Mouse (Mus musculus): Measurements from ENCODE around the gene Cox8b.

Gene Cox8b

DNA sequence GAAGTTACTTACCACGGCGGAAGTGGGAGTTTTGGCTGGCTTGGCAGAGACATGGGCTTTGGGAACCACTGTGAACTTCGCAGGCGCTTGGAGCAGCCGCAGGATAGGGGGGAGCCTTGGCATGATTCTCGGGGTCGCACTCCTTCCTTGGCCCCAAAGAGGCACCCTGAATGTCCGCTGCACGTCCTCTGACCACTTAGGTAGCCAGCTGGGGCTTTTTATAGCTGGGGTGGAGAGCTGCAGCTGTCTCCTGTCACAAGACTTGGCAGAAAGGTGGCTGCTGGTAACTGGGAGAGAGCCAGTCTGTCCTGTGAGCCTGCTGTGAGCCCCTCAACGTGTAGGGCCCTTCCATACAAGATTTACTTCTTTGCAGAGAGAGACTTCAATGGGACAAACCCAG is at the start of gene Cox8b:
TSS of gene Cox8b (minus strand) at position 227 of the 400 bp plus-strand sequence.
- peak in 1 of 2 experiments; percentile 15 for DNase-seq

DNA sequence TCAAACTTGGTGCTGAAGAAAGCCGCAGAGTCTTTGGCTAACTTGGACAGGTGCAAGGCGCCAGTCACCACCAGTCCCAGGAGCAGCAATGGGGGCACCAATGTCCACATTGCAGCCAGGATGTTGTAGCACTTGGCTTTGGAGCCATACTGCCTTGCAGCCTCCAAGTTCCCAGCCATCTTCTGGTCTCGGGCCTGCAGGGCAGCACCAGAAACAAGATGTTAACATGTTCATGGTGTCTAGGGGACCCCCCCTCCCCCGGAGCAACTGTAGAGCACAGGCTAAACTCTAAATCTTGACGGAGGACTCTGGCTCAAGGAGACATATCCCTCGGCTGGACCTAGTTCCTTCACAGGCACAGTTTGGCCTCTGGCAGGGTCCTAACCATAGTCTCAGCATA is 49.0 kb upstream of the Cox8b start:
- DNase-seq = no peak

DNA sequence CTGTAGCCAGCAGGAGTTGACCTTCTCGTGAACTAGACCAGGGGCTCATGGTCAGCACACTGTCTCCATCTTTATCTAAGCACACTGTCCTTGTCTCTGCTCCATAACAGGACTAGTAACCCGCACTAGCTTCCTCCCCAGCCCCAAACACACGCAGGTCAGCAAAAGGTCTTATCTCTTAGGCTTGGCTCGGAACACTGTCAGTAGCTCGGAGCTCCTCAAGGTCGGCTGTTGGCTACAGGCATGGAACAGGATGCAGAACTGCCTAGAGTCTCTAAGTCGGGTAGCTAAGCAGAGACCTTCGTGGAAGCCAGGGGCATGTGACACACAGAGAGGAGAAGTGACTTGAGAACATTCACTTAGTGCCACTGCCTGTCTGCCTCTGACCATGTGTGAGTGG is 47.9 kb upstream of the Cox8b start:
- no peak for DNase-seq

DNA sequence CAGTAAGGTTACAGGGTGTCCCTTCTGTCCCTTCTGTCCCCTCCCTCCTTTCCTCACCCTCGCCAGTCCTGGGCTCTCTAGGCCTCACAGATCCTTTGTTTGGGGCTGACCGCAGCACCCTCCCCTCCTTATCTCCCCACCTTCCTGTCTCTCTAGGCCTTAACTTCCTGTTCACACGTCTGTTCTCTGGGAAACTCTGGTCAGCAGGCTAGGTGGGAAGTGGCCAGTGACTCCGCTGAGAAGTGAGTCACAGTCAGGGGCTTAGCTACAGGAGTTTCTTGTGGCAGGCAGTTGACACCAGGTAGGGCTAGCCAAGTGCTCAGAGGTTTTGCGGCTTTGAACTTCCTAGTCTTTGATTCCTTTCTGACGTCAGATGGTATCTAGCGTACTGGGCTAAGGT is 46.7 kb upstream of the Cox8b start:
- DNase-seq = no peak

DNA sequence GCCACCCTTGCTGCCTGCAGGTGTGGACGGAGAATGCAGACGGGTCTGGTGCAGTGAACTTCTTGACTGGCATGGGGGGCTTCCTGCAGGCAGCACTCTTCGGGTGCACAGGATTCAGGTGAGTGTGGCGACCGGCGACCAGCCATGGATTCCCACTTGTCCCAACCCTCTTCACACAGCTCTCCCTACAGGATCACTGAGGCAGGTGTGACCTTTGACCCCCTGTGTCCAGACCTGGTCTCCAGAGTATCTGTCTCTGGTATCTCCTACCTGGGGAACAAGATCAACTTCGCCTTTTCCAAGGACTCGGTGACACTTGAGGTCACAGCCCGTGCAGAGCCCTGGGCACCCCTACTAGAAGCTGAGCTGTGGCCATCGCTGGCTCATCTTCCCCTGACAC is 46.1 kb upstream of the Cox8b start:
- DNase-seq = no peak

DNA sequence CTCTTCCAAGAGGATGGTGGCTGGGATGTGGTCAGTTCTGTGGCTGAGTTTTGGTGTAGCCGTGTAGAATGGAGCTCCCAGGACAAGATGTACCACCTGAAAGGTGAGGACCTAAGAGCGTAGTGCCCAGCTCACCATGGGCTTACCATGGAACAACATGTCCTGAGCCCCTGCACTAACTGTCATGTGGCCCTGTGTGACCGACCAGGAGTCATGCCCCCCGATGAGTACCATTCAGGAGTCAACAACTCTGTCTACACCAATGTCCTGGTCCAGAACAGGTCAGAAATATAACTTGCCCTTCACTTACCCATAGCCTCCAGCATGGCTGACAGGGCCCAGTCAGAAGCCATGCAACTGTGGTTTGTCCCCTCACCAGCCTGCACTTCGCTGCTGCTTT is 45.0 kb upstream of the Cox8b start:
- no peak for DNase-seq

DNA sequence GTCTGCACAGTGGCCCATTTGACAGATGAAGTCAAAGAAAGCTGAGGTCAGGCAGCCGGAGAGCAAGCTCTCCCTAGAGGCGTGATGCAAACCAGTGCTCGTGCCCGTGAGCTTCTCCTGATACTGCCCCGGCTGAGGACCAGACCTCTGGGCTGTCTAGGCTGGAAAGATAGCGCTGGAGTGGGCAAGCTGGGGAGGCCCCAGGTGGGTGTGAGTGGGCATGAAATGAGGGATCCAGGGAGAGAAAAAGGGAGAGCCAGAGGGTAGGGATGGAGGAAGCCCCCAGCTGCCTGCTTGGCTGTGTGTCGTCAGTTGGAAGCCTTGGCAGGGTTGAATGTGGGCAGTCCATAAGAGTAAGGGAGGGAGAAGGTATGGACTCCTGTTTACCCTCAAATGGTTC is 44.0 kb upstream of the Cox8b start:
- no peak for DNase-seq

DNA sequence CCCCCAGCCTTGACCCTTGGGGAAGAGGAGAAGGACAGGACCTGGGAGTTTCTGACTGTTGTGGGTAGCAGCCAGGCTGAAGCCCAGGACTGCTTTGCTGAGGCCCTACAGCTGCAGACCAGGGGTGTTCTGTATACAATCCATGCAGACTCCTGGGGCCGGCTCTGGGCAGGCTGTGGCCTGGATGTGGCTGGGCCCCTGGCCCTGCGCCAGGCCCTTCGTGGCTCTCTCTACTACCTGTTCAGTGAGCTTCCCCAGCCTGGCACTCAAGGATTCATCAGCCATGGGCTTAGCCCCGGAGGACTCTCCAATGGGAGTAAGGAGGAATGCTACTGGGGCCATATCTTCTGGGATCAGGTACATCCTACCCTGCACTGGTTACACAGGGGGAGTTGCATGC is 43.1 kb upstream of the Cox8b start:
- DNase-seq = no peak

DNA sequence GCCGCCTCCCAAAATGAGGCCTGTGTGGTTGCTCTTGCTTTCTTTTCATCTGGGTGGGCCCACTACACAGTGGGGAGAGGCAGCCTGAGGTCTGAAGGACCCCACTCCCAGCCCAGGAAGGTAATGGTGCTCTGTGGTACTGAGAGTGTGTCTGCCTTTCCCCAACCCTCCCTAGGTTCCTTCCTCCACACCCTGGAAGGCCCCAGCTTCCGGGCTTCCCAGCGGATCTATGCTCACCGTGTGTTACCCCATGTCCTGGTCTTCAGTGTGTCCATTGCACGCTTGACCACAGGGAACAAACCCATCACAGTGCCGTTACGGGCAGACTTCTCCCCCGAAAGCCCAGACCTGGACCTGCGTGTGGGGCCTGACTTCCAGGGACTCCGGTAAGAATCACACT is 42.6 kb upstream of the Cox8b start:
- DNase-seq = no peak

DNA sequence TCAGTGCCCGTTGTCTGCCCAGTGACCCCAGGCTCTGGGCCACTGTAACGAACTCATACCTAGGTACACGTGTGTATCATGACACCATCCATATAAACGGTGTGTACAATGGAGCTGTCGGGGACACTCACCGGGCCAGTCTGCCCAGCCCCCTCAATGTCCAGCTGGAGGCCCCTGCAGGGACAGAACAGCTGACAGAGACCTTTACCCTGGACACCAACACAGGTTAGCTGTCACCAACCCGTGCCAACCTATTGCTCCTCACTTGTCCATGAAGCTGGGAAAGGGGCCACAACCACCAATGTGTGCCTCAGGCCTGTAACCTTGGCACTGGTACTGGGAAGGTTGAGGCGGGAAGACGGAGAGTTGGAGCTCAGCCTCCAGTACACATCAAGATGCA is 42.1 kb upstream of the Cox8b start:
- DNase-seq = no peak

DNA sequence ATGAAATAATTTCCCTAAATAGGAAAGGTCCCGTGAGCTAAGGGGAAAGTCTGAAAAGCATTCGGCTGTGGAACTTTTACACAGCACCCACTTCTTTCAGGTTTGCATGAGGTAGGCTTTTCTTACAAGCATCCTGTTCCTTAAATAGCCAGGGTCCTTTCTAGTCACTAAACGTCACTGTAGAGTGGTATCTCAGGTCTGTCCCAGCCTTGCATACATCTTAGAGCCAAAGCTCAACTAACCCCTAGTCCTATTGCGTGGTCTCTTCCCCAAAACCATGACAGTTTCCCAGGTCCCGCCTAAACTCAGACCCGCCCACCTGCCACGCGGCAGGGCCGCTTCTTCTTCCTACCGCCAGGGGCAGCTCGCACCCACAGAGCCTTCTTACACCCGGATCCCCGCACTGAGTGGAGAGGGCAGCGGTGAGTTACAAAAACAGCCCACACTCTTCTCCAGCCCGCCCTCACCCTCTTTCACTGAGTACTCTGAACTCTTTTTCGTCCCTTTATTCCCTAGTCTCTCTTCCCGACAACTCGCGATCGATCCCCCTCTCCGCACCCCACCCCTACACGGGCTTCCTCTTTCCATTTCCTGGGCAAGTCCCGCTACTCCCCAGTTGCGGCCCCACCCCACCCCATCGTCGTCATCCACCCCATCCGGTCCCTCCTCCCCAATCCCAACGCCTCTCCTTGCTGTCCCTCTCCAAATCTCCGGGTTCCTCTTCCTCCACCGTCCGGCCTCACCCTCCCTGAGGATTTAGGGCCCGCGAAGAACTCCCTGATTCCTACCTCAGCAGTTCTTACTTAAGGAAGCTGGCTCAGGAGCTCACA is 41.2 kb upstream of the Cox8b start, which contains the start of gene Pgghg:
TSS of gene Pgghg (plus strand) at position 170 of the 830 bp plus-strand sequence.
- peak; percentile 76 to 79 for DNase-seq

DNA sequence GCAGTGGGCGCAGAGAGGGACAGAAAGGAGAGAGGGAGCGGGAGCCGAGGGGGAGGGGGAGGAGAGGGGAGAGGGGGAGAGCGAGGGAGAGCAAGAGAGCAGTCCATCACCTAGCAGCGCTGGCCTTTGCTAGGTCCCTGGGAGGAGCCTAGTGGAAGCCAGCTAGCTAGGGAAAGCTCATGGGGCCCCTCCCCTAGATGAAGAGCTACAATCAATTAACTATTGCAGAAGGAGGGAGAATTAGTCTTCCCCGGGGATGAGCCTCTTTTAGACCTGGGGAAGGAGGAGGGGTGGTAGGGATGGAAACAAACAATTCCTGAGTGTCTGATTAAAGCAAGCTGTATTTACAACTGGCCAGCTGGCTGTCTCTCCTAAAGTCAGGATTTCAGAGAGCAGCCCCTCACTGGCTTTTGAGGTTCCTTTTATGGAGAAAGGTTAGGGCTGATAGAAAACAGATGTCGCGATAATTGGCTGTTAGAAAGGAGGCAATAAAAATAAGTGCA is 39.5 kb upstream of the Cox8b start:
- DNase-seq = peak in 1 of 2 experiments; percentile 14

DNA sequence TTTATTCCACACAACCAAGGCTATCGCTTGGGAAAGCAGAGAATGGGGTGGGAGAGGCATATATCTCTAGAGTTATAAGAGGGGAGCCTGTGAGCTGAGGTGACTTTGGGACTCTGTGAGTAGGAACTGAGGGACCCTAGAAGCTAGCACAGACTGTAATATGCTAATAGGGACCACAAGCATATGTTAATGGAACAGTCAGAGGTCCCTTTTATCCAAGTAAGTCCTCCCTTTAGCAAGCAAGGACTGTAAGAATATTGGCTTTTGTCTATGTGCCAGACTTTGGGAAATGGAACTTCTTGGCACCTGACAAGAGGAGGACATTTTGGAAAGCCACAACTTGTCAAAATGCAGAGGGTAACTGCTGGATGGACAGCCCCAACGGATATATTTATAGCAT is 38.6 kb upstream of the Cox8b start:
- no peak for DNase-seq

DNA sequence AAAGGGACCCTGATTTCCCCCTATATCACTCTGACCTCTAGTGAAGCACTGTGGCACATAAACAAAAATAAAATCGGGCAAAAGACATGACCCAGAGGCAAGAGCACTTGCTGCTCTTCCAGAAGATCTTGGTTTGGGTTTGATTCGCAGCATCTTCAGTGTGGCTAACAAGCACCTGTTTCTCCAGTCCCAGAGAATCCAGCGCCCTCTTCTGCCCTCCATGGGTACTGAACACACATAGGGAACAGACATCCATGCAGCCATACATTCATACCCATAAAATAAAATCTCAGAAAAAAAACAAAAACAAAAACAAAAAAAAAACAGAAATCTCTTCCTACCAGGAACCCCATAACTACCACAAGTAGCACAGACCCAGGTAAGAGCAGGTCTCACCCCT is 38.2 kb upstream of the Cox8b start:
- peak in 1 of 2 experiments; percentile 19 for DNase-seq

DNA sequence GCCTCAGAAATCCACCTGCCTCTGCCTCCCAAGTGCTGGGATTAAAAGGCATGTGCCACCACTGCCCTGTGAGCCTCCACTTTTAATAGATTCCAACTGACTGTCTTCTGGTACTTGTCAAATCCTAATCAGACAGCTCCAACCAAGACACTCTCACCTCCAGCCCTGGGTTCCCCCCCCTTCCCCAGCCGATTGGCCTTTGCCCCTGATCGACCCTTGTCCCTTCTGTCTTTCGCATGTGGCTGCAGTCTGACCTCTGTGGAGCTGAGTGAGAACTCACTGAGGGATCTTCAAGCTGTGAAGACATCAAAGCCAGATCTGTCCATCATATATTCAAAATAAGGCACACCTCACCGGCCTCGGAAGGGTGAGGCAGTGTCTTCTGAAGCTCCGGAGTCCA is 26.9 kb upstream of the Cox8b start:
- no peak for DNase-seq

DNA sequence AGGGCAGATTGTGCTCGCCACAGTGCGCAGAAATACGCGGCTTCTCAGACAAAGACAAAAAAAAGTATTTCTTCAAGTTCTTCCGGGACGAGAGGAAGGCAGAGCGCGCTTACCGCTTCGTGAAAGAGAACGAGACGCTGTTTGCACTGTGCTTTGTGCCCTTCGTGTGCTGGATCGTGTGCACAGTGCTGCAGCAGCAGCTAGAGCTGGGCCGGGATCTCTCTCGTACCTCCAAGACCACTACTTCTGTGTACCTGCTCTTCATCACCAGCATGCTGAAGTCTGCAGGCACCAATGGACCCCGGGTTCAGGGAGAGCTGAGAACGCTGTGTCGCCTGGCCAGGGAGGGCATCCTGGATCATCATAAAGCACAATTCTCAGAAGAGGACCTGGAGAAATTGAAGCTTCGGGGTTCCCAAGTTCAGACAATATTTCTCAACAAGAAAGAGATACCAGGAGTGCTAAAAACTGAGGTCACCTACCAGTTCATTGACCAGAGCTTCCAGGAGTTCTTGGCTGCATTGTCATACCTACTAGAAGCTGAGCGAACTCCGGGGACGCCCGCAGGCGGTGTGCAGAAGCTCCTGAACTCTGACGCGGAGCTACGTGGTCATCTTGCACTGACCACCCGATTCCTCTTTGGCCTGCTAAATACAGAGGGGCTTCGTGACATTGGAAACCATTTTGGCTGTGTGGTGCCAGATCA is 23.0 kb upstream of the Cox8b start:
- DNase-seq = no peak

DNA sequence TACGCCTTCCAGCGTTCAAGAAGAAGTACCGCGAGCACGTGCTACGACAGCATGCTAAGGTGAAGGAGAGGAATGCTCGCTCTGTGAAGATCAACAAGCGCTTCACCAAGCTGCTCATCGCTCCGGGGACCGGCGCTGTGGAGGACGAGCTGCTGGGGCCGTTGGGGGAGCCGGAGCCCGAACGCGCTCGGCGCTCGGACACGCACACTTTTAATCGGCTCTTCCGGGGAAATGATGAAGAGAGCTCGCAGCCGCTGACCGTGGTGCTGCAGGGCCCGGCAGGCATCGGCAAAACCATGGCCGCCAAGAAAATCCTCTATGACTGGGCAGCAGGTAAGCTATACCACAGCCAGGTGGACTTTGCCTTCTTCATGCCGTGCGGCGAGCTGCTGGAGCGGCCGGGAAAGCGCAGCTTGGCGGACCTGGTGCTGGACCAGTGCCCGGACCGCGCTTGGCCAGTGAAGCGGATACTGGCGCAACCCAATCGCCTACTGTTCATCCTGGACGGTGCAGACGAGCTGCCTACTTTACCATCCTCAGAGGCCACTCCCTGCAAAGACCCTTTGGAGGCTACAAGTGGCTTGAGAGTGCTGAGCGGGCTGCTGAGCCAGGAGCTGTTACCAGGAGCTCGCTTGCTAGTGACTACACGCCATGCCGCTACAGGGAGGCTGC is 22.3 kb upstream of the Cox8b start:
- peak; percentile 93 to 95 for DNase-seq

DNA sequence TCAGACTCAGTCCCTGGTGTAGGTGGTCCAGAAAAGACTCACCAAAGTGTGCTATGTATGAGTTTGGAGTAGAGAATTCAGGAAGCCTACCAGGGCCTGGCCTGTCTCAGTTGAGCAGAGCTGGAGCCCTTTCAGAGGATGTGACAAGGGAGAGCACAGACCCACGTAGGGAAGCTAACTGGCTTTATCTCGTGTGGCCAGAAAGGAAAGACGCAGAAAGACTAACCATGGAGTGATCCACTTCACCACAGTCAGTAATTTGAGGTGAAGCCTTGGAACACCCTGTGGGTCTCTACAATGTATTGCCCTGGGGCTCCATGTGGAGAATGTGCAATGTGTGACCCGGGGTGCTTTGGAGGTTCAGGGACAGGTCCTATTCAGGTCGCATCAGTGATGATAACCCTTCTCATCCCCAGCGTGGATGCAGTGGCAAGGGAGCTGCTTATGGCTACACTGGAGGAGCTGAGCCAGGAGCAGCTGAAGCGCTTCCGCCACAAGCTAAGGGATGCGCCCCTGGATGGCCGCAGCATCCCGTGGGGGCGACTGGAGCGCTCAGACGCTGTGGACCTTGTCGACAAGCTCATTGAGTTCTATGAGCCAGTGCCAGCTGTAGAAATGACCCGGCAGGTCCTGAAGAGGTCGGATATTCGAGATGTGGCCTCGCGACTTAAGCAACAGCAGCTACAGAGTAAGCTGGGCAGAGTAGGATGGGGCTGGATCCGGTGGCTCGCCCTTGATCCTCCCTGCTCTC is 21.2 kb upstream of the Cox8b start:
- DNase-seq = no peak

DNA sequence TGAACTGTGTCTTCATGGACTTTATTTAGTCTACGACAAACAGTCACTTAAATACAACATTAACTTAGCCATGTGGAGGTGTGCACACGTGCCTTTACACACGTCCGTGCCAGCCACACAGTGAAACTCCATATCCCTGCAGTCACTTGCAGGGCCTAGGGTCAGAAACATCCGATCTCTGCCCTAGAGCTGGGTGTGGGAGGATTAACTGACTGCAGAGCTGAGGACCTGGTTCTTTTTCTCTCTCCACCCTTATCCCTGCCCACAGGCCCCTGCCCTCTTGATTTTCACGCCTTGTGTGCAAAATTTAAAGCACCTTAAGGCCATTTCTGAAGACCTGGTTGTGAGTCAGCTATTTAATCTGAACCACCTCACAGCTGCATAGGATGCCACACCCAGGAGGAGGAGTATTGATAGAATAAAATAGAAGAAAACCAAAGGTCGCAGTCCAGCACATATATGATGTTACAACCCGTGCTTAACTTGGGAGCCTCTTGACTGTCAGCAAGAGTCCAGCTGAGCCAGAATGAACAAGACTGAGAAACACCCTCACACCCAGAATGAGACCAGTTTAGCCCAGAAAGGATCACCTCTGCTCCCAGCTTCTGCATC is 20.3 kb upstream of the Cox8b start, which contains the start of gene Nlrp6:
TSS of gene Nlrp6 (plus strand) at position 485 of the 612 bp plus-strand sequence.
- DNase-seq = no peak

DNA sequence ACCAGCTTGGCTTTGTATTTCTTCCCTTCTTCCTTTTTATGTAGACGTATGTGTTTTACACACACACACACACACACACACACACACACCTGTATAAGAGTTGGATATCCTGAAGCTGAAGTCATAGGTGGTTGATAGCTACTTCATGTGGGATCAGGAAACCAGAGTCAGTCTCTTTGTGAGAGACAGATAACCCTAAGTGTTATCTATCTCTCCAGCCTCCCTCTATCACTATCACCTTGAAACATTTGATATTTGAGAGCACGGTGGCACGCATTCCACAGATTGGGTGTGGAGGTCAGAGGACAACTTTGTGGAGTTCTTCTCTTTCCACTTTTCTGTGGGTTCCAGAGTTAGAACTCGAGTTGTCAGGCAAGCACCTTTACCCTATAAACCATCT is 19.7 kb upstream of the Cox8b start:
- no peak for DNase-seq

DNA sequence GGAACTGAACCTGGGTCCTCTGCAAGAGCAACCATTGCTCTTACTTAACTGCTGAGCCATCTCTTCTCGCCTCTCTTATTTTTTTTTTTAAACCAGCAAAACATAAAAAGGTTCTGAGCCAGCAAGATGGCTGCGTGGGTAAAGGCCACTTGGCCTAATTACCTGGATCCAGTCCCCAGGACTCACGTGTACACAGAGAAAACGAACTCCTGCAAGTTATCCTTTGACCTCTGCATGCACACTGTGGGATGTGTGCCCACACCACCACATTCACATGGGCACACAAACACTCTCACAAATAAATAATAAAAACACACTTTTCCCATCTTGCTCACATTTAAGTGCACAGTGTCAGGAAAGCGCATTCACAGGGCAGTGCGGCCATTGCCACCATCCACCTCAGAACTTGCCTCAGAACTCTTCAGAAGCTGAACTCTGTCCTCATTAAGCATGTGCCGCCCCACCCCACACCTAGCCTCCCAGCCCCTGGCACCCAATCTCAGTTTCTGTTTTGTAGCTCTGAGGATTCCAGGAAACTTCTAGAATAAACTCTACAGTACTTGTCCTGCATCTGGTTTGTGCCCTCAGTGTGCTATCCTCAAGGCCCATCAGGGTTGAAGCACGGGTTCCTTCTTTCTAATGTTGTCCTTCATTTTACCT is 13.9 kb upstream of the Cox8b start:
- DNase-seq = no peak

All from cerebellum, postnatal 14 days (tissue).